Mouse (Mus musculus) liver, embryonic 15.5 days (tissue): ENCODE measurements around the gene Dennd4a. TPM values are rescaled to one million over a fixed set of nuclear protein-coding genes. Genes with fewer than 3 reads are reported as not detected.

Experiments
- ATAC-seq: fragments of 200-750 bp; cut with Nextera tagmentation; 2 replicates; pipeline ENCODE4 v1.8.0; 2017; ENCODE audit warnings: moderate number of reproducible peaks, mild to moderate bottlenecking, moderate library complexity; ENCODE audit not compliant: insufficient read depth
- H3K27ac ChIP-seq: fragments of 300-500 bp; sonication (generic); replicated peaks from 2 replicates; pipeline ENCODE4 v1.5.1; 2015; ENCODE audit warnings: mild to moderate bottlenecking, inconsistent platforms
- H3K27me3 ChIP-seq: fragments of 300-500 bp; sonication (generic); 2 replicates; pipeline ENCODE4 v1.6.1; 2015; ENCODE audit warnings: mild to moderate bottlenecking, inconsistent platforms
- H3K36me3 ChIP-seq: fragments of 300-500 bp; sonication (generic); replicated peaks from 2 replicates; pipeline ENCODE4 v1.6.1; 2015; ENCODE audit warnings: moderate library complexity, mild to moderate bottlenecking, inconsistent platforms
- H3K4me1 ChIP-seq: fragments of 300-500 bp; sonication (generic); replicated peaks from 2 replicates; pipeline ENCODE4 v1.6.1; 2015; ENCODE audit warnings: inconsistent platforms
- H3K4me2 ChIP-seq: fragments of 300-500 bp; sonication (generic); 2 replicates; pipeline ENCODE4 v1.6.1; 2015; ENCODE audit warnings: moderate library complexity, mild to moderate bottlenecking, inconsistent platforms
- H3K4me3 ChIP-seq: fragments of 300-500 bp; sonication (generic); replicated peaks from 2 replicates; pipeline ENCODE4 v1.5.1; 2015; ENCODE audit warnings: mild to moderate bottlenecking, inconsistent platforms
- H3K9ac ChIP-seq: fragments of 300-500 bp; sonication (generic); 2 replicates; pipeline ENCODE4 v1.6.1; 2015; ENCODE audit warnings: moderate library complexity, mild to moderate bottlenecking, inconsistent platforms
- H3K9me3 ChIP-seq: fragments of 300-500 bp; sonication (generic); replicated peaks from 2 replicates; pipeline ENCODE4 v1.6.1; 2016; ENCODE audit warnings: inconsistent platforms
- WGBS: fragments of 180-500 bp; shearing (Covaris S2); methylation state at CpG from one replicate; pipeline ENCODE4 v1.1.7; 2015; ENCODE audit warnings: mixed read lengths; ENCODE audit not compliant: insufficient replicate concordance; 5-methylcytosine and 5-hydroxymethylcytosine counted together
- polyA plus RNA-seq: library from polyadenylated mRNA; unstranded; fragments of >200 nt; fragmentation: Nextera tagmentation; extraction: Ambion mirVana; gene quantifications from 2 replicates; pipeline ENCODE4 v1.2.1, GENCODE M21; 2015

Gene Dennd4a
- polyA plus RNA-seq, 1 experiment from 2014 or later: 34.2 TPM

DNA sequence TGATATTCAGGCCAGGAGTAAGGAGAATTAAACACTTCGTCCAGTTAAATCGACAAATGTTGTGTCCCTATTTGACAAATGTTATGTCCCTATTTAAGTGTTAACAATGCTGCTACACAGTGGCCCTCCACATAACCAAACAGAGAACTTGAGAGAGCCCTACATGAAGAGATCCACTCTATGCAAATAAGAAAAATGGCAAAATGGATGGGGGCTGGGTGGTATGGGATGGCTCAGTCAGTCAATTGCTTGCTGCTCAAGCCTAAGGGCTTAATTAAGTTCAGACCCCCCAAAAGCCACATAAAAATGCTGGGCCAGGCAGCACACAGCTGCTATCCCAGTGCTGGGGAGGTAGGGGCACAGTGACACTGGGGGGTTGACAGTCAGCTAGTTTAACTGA, 36.3 kb upstream of the Dennd4a start:
- no peaks in the 10 kb centered on the region for H3K9me3 ChIP-seq
- no peaks in the 10 kb centered on the region for H3K36me3 ChIP-seq
- H3K4me1 ChIP-seq: peaks cover 26% of the 10 kb centered on the region
- H3K9ac ChIP-seq: no peak overlapping the region
- peak overlapping the region; percentile 61 for H3K27ac ChIP-seq
- no peak for ATAC-seq
- H3K27me3 ChIP-seq: no peaks in the 10 kb centered on the region
- WGBS: 56% methylated on average over 2 of the region's 2 CpGs
- H3K4me3 ChIP-seq: no peak overlapping the region
- H3K4me2 ChIP-seq: no peak overlapping the region

DNA sequence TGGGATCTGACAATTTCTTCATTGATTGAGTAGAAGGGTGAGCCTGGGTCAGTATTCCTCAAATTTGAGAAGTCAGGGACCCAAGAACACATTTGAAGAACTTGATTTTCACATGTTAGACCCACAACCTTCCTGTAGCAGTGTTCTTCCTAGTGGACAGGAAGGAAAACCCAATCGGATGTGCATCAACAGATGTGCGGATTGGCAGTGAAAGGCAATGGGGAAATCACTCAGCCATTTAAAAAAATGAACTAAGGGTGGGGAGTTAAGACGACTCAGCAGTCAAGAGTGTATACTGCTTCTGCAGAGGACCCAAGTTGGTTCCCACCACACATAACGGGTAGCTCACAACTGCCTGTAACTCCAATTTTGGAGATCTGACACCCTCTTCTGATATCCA, 35.6 kb upstream of the Dennd4a start:
- Histone ChIP-seq H3K9me3 (no peaks in the 10 kb centered on the region), H3K4me1 (peaks cover 30% of the 10 kb centered on the region), H3K4me2 (no peak overlapping the region), H3K27ac (peak overlapping the region; percentile 61), H3K36me3 (no peaks in the 10 kb centered on the region), H3K27me3 (no peaks in the 10 kb centered on the region), H3K4me3 (no peak overlapping the region), H3K9ac (no peak overlapping the region)
- 48% methylated on average over 4 of the region's 4 CpGs for WGBS
- no peak for ATAC-seq

DNA sequence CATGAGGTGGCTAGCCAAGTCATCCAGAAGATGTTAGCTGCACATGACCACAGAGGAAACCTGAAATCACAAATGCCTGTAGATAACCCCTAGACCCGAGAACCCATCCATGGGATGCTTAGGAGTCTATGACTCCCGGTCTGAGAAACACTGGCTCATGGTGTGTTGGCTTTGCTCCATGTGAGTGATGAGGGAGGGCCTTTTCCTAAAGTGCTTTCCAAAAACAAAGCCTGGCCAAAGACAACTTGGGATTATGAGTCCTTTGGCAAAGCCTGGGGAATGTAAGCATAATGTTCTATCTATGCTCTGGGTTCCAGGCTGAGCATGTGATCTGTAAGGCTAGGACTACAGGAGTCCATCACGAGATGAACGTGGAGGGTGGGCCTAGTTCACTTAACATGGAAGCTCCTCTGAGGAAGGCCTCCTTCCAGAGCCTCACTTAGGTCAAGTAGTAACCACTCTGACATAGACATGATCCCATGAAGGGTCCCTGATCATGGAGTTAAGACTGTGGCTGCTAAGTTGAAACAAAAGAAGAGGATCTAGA, 33.6 kb upstream of the Dennd4a start:
- no peak overlapping the region for H3K27ac ChIP-seq
- no peak overlapping the region for H3K4me2 ChIP-seq
- no peak for ATAC-seq
- no peak overlapping the region for H3K9ac ChIP-seq
- no peaks in the 10 kb centered on the region for H3K9me3 ChIP-seq
- 80% methylated on average over 4 of the region's 4 CpGs for WGBS
- peaks cover 24% of the 10 kb centered on the region for H3K4me1 ChIP-seq
- H3K36me3 ChIP-seq: no peaks in the 10 kb centered on the region
- no peaks in the 10 kb centered on the region for H3K27me3 ChIP-seq
- no peak overlapping the region for H3K4me3 ChIP-seq

DNA sequence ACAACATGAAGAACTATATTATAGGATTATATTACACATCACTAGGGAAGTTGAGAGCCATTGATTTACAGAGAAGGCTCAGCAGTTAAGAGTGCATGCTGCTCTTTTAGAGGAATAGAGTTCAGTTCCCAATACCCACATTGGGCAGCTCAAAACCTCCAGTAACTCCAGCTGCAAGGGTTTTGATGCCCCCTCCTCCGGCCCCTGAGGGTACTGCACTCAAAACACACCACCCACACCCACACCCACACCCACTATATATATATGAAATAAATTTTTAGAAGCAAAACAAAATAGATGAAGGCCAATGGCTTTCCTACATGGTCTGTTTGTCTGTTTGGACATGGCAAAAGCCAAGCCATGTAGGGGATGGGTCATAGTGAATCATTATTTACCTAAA, 33.0 kb upstream of the Dennd4a start:
- H3K9me3 ChIP-seq: no peaks in the 10 kb centered on the region
- ATAC-seq: no peak

DNA sequence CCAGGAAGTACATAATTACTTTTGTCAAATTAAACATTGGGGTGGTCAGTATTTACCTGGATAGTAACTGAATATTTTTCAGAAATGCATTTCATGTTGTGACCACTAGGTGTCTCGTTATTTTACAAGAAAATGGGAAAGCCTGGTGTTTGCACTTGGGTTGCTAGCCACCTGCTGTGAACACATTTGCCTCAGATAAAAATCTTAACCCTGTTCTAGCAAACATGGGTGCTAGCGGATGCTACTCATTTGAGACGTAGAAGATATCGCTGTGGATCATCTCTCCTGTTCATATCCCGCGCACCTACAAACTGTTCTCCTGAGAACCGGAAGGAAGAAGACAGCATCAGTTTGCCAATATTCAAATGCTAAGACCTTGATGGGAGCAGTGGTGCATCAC, 31.5 kb upstream of the Dennd4a start:
- Histone ChIP-seq H3K4me2 (no peak overlapping the region), H3K27me3 (no peaks in the 10 kb centered on the region), H3K9ac (no peak overlapping the region), H3K4me1 (peaks cover 20% of the 10 kb centered on the region), H3K27ac (no peak overlapping the region), H3K4me3 (no peak overlapping the region), H3K9me3 (no peaks in the 10 kb centered on the region), H3K36me3 (no peaks in the 10 kb centered on the region)
- 36% methylated on average over 7 of the region's 7 CpGs for WGBS
- no peak for ATAC-seq

More for the DNA sequence above, 33.0 kb upstream of the Dennd4a start:
- Histone ChIP-seq H3K36me3 (no peaks in the 10 kb centered on the region), H3K4me1 (peaks cover 24% of the 10 kb centered on the region), H3K27me3 (no peaks in the 10 kb centered on the region), H3K4me3 (no peak overlapping the region), H3K27ac (no peak overlapping the region), H3K9ac (no peak overlapping the region), H3K4me2 (no peak overlapping the region)
- WGBS: 58% methylated on average over 1 of the region's 1 CpGs

DNA sequence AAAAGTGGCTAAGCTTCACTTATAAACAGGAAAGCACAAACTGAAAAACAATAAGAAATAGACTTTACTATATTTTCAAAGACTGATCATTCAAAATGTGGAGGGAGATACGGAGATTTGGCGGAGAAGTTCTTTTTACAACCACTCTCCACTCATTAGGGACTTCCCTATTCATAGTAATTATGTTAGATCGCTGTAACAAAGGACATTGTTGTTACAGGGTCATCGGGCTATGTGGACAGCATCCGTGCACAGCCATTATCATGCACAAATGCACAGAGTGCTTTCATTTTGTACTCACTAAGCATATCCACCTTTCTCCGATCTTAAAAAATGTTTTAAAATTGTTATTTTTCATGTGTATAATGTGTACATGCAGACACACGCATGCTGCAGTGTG, 27.6 kb upstream of the Dennd4a start:
- H3K9ac ChIP-seq: no peak overlapping the region

DNA sequence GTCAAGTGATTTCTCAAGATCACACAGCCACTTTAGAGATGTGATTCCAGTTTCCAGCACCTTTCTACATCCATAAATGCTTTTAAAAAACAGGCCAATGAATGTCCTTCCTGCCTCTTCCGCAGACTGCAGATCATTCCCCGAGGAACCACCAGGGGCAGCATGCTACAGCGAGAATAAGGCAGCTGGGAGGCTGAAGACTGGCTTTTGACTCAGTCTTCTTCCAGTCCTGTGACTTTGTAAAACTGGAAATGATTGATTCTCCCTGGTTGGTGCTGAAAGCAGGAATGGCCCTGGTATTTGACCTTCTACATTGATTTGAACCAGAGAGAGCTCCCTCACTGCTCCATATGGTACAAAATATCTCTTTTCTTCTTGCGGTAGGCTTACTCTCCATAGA, 26.3 kb upstream of the Dennd4a start:
- no peaks in the 10 kb centered on the region for H3K9me3 ChIP-seq
- H3K4me1 ChIP-seq: peaks cover 34% of the 10 kb centered on the region
- H3K4me2 ChIP-seq: no peak overlapping the region
- no peaks in the 10 kb centered on the region for H3K36me3 ChIP-seq
- peak; percentile 71 for ATAC-seq
- H3K4me3 ChIP-seq: no peak overlapping the region
- no peak overlapping the region for H3K9ac ChIP-seq
- H3K27me3 ChIP-seq: no peaks in the 10 kb centered on the region
- WGBS: 33% methylated on average over 4 of the region's 4 CpGs
- peak overlapping the region; percentile 4; the same call in 1 of the 2 replicates for H3K27ac ChIP-seq

More for the DNA sequence above, 27.6 kb upstream of the Dennd4a start:
- Histone ChIP-seq H3K27me3 (no peaks in the 10 kb centered on the region), H3K9me3 (no peaks in the 10 kb centered on the region), H3K4me3 (no peak overlapping the region), H3K4me1 (peaks cover 24% of the 10 kb centered on the region), H3K36me3 (no peaks in the 10 kb centered on the region), H3K4me2 (no peak overlapping the region), H3K27ac (no peak overlapping the region)
- no peak for ATAC-seq
- WGBS: 81% methylated on average over 7 of the region's 7 CpGs

DNA sequence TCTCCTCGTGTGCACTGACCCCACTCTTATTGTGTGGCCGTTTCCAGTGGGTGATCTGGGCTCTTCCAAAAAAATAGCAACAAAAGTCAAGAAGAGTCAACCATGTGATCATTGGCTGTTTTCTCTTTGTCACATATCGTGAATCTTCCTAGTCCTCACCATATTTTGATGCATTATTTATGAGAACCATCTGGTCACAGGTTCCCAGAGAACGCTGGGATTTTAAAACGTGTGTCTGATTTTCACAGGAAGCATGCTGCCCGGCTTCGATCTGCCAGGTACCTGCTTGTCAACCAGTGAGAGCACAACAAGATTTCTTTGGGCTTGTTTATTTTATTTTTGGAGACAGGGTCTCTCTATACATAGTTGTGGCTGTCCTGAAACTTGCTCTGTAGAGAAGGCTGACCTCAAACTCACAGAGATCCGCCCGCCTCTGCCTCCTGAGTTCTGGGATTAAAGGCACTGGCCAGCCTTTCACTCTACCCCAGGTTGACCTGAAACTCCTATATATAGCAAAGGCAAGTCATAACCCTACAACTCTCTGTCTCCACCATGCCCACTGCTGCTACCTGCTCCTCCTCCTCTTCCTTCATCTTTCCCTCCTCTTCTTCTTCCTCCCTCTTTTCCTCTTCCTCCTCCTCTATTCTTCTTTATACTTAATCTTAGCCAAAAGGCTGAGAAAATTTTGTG, 24.8 kb upstream of the Dennd4a start:
- ATAC-seq: no peak
- H3K36me3 ChIP-seq: no peaks in the 10 kb centered on the region
- H3K9me3 ChIP-seq: no peaks in the 10 kb centered on the region
- 80% methylated on average over 9 of the region's 9 CpGs for WGBS
- no peak overlapping the region for H3K9ac ChIP-seq
- H3K27ac ChIP-seq: peak overlapping the region; percentile 43; the same call in 1 of the 2 replicates
- H3K4me2 ChIP-seq: no peak overlapping the region
- no peak overlapping the region for H3K4me3 ChIP-seq
- H3K27me3 ChIP-seq: no peaks in the 10 kb centered on the region
- peaks cover 43% of the 10 kb centered on the region for H3K4me1 ChIP-seq

DNA sequence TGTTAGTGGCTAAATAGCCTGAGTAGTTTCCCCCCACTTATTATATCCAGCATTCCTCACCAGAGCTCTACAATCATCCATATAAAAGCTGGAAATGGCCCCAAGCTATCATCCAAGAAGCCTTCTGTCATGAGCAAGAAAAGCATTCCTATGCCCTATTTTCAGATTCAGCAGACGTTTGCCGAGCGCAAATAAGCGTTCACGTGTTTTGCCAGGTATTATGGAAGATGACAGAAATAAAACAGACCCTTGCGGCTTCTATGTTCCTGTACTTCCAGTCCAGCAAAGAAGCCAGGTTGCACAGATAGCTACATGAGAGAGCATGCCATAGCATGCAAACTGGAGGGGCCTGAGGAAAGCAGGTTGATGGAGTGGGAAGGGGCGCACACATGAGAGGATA, 23.1 kb upstream of the Dennd4a start:
- Histone ChIP-seq H3K27me3 (no peaks in the 10 kb centered on the region), H3K9me3 (no peaks in the 10 kb centered on the region), H3K36me3 (no peaks in the 10 kb centered on the region), H3K4me1 (peaks cover 59% of the 10 kb centered on the region), H3K4me2 (no peak overlapping the region), H3K27ac (peak overlapping the region; percentile 99), H3K4me3 (no peak overlapping the region), H3K9ac (no peak overlapping the region)
- ATAC-seq: no peak
- WGBS: 90% methylated on average over 7 of the region's 7 CpGs

DNA sequence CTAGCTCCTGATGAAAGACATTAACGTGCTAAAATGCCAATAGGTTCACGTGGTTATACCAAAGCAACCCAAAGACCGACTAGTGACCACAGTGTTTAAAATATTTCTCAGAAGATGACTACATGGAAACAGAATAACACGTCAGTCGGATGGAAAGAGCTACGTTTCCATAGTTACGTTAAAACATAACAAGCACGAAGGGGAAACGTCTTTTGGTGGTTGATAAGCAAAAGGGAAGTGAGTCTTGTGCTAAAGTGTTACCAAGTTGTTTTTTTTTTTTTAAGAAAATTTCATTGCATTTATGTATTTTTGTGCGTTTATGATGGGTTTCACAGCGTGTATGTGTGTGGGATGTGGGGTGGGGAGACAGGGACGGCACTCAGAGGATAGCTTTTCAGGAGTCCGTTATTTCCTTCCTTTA, 21.8 kb upstream of the Dennd4a start:
- no peak overlapping the region for H3K4me3 ChIP-seq
- H3K9me3 ChIP-seq: no peaks in the 10 kb centered on the region
- H3K27ac ChIP-seq: peak overlapping the region; percentile 99
- ATAC-seq: no peak
- no peaks in the 10 kb centered on the region for H3K27me3 ChIP-seq
- H3K4me2 ChIP-seq: peak overlapping the region; percentile 54
- H3K9ac ChIP-seq: peak overlapping the region; percentile 39
- peaks cover 72% of the 10 kb centered on the region for H3K4me1 ChIP-seq
- no peaks in the 10 kb centered on the region for H3K36me3 ChIP-seq
- WGBS: 13% methylated on average over 13 of the region's 13 CpGs

DNA sequence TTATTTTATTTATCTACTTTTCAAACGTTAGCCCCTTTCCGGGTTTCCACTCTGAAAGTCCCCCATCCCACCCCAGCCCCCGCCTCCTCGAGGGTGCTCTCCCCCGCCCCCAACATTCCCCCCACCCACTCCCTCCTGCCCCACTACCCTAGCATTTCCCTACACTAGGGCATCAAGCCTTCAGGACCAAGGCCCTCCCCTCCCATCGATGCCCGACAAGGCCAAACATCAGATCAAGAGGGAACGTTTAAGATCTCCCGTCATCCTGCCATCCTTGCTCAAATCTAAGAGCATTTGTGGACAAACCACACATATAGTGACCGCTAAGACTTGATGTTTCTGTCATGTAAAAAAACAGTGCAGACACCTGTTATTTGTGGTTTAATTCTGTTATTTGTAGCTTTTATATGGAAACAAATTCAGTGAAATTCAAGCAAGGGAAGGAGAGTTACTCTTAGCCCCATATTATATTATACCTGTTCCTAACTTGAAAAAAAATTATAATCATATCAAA, 21.2 kb upstream of the Dennd4a start:
- peak overlapping the region; percentile 54 for H3K4me2 ChIP-seq
- no peak overlapping the region for H3K4me3 ChIP-seq

More for the DNA sequence above, 21.2 kb upstream of the Dennd4a start:
- Histone ChIP-seq H3K27me3 (no peaks in the 10 kb centered on the region), H3K4me1 (peaks cover 73% of the 10 kb centered on the region), H3K9me3 (no peaks in the 10 kb centered on the region), H3K9ac (peak overlapping the region; percentile 39), H3K27ac (peak overlapping the region; percentile 99), H3K36me3 (no peaks in the 10 kb centered on the region)
- WGBS: 21% methylated on average over 10 of the region's 10 CpGs
- no peak for ATAC-seq
